In genomic region chr17:47454675-47455074, GRCm38 (mm10) we compare ENCODE assay signal across 9 mouse cellular contexts. TPM values are rescaled to one million over a fixed set of nuclear protein-coding genes. Genes with fewer than 3 reads are reported as not detected.
DNase-seq lines count a peak whose midpoint lies in the region; ATAC-seq lines count a peak whose summit lies in the region.
"Had no signal": no experiment of that assay in that cellular context is flagged by ENCODE, and none has a peak within 500 bp of the region (broad histone marks: within the 10 kb centered on the region; RNA-seq: fewer than 3 reads in every experiment).

No protein-coding gene starts in this region.

- 0 out of 2 replicates have a peak, but pooled peaks cover under 1% of the 10 kb centered on the region for H3K27me3 ChIP-seq in embryonic facial prominence, embryonic 10.5 days (replicated peaks; ENCODE audit: low read depth, poor library complexity, severe bottlenecking)

- no peaks in the 10 kb centered on the region for H3K36me3 ChIP-seq in embryonic facial prominence, embryonic 10.5 days (replicated peaks)

- peaks cover 19% of the 10 kb centered on the region for H3K4me1 ChIP-seq in embryonic facial prominence, embryonic 10.5 days

- H3K9me3 ChIP-seq in embryonic facial prominence, embryonic 10.5 days, result no peaks in the 10 kb centered on the region

- no peak overlapping the region for H3K4me3 ChIP-seq in embryonic facial prominence, embryonic 10.5 days

- peak; percentile 28 for DNase-seq in kidney, adult 18-20 months
- no peak for DNase-seq in kidney, adult 11 months
- peak; percentile 77 for DNase-seq in 416B (ENCODE audit: low read depth)
- no peak for DNase-seq in frontal cortex, adult 2 months (ENCODE audit: extremely low spot score in 1 of 2, low spot score in 1 of 2)
- no peak for DNase-seq in embryonic facial prominence, embryonic 10.5 days (ENCODE audit: low spot score)
- no peak for DNase-seq in layer of hippocampus, postnatal 36 days
- DNase-seq: embryo, embryonic 11 days had no signal

- ATAC-seq in erythroblast, adult 5-6 weeks (replicated peaks; ENCODE audit: low FRiP score, poor library complexity, severe bottlenecking), result peak; percentile 68
- peak; percentile 94 for ATAC-seq in megakaryocyte, adult 5-6 weeks (ENCODE audit: poor library complexity, severe bottlenecking)

- 78% methylated on average over 8 of the region's 8 CpGs for WGBS in embryonic facial prominence, embryonic 10.5 days

- H3K27ac ChIP-seq in embryonic facial prominence, embryonic 10.5 days (replicated peaks), result no peak overlapping the region

RNA-seq across cellular contexts. Expression of gene 1700001C19Rik, which starts 17.5 kb away (rescaled TPM):
- not detected in 2 replicates for total RNA-seq in erythroblast, adult 5-6 weeks (2015; ENCODE audit: low replicate concordance)
- total RNA-seq in erythroblast, adult 5-6 weeks (2017; ENCODE audit: low replicate concordance), result not detected in 2 replicates
- total RNA-seq in megakaryocyte, adult 5-6 weeks (2015), result not detected in 2 replicates
- not detected in 2 replicates for total RNA-seq in megakaryocyte, adult 5-6 weeks (2017)
- polyA plus RNA-seq in frontal cortex, adult 2 months (2012; rRNA removed), result 0.13 and 0.28 TPM in 2 replicates
- polyA plus RNA-seq in embryonic facial prominence, embryonic 10.5 days (2016; fragmentation: Nextera tagmentation; extraction: Ambion mirVana), result 0.25 TPM in 1 of 2 replicates, not detected in the other
- not detected for total RNA-seq in layer of hippocampus, postnatal 36 days (2021)

RNA-seq across cellular contexts. Expression of gene AI661453, which starts 18.3 kb away (rescaled TPM):
- total RNA-seq in erythroblast, adult 5-6 weeks (2015; ENCODE audit: low replicate concordance), result 0.63 TPM in 1 of 2 replicates, not detected in the other
- total RNA-seq in erythroblast, adult 5-6 weeks (2017; ENCODE audit: low replicate concordance), result 0.70 TPM in 1 of 2 replicates, not detected in the other
- total RNA-seq in megakaryocyte, adult 5-6 weeks (2015), result 0.25 and 0.38 TPM in 2 replicates
- 0.16 TPM in 1 of 2 replicates, not detected in the other for total RNA-seq in megakaryocyte, adult 5-6 weeks (2017)
- 0.23 and 0.24 TPM in 2 replicates for polyA plus RNA-seq in frontal cortex, adult 2 months (2012; rRNA removed)
- polyA plus RNA-seq in embryonic facial prominence, embryonic 10.5 days (2016; fragmentation: Nextera tagmentation; extraction: Ambion mirVana), result 0.27 and 0.36 TPM in 2 replicates
- under 1 TPM; 0.10 to 0.33 TPM for total RNA-seq in layer of hippocampus, postnatal 36 days (2021)

RNA-seq across cellular contexts. Expression of gene Taf8, which starts 47.4 kb away (rescaled TPM):
- 34.5 and 36.5 TPM in 2 replicates for total RNA-seq in erythroblast, adult 5-6 weeks (2015; ENCODE audit: low replicate concordance)
- 47.1 and 67.9 TPM in 2 replicates for total RNA-seq in erythroblast, adult 5-6 weeks (2017; ENCODE audit: low replicate concordance)
- total RNA-seq in megakaryocyte, adult 5-6 weeks (2015), result 16.3 and 19.3 TPM in 2 replicates
- 44.0 and 57.5 TPM in 2 replicates for total RNA-seq in megakaryocyte, adult 5-6 weeks (2017)
- 30.5 and 32.6 TPM in 2 replicates for polyA plus RNA-seq in frontal cortex, adult 2 months (2012; rRNA removed)
- 32.0 and 35.3 TPM in 2 replicates for polyA plus RNA-seq in embryonic facial prominence, embryonic 10.5 days (2016; fragmentation: Nextera tagmentation; extraction: Ambion mirVana)
- total RNA-seq in layer of hippocampus, postnatal 36 days (2021), result 10 to 100 TPM; 20.9 to 22.3 TPM

RNA-seq across cellular contexts. Expression of gene Ccnd3, which starts 50.2 kb away (rescaled TPM):
- total RNA-seq in erythroblast, adult 5-6 weeks (2015; ENCODE audit: low replicate concordance), result 85.3 and 115 TPM in 2 replicates
- total RNA-seq in erythroblast, adult 5-6 weeks (2017; ENCODE audit: low replicate concordance), result 64.3 and 65.9 TPM in 2 replicates
- 315 and 324 TPM in 2 replicates for total RNA-seq in megakaryocyte, adult 5-6 weeks (2015)
- total RNA-seq in megakaryocyte, adult 5-6 weeks (2017), result 155 and 184 TPM in 2 replicates
- 34.4 and 36.0 TPM in 2 replicates for polyA plus RNA-seq in frontal cortex, adult 2 months (2012; rRNA removed)
- 325 and 335 TPM in 2 replicates for polyA plus RNA-seq in embryonic facial prominence, embryonic 10.5 days (2016; fragmentation: Nextera tagmentation; extraction: Ambion mirVana)
- total RNA-seq in layer of hippocampus, postnatal 36 days (2021), result 10 to 100 TPM; 35.2 to 44.3 TPM

RNA-seq across cellular contexts. Expression of gene Guca1a, which starts 54.3 kb away (rescaled TPM):
- not detected in 2 replicates for total RNA-seq in erythroblast, adult 5-6 weeks (2015; ENCODE audit: low replicate concordance)
- not detected in 2 replicates for total RNA-seq in erythroblast, adult 5-6 weeks (2017; ENCODE audit: low replicate concordance)
- total RNA-seq in megakaryocyte, adult 5-6 weeks (2015), result 6.3 and 7.0 TPM in 2 replicates
- total RNA-seq in megakaryocyte, adult 5-6 weeks (2017), result 1.3 and 1.4 TPM in 2 replicates
- 0.38 and 0.66 TPM in 2 replicates for polyA plus RNA-seq in frontal cortex, adult 2 months (2012; rRNA removed)
- 0.41 and 0.81 TPM in 2 replicates for polyA plus RNA-seq in embryonic facial prominence, embryonic 10.5 days (2016; fragmentation: Nextera tagmentation; extraction: Ambion mirVana)
- total RNA-seq in layer of hippocampus, postnatal 36 days (2021), result not detected

Comparison
In these comparisons a context has a peak if more than half of its experiments do, and no peak if none do; other contexts are left out.
1. DNase-seq: peak in kidney, adult 18-20 months (single experiment) and 416B (single experiment); none in kidney, adult 11 months (single experiment), frontal cortex, adult 2 months (0 of 2), embryonic facial prominence, embryonic 10.5 days (single experiment) and layer of hippocampus, postnatal 36 days (0 of 2).